Mouse (Mus musculus) myocyte (in vitro differentiated cells): ENCODE measurements around the gene Gpr19.

Source experiments
- CEBPB ChIP-seq: IDR thresholded peaks from 2 replicates; pipeline ENCODE4 v1.6.1; 2011; ENCODE audit warnings: mild to moderate bottlenecking, moderate library complexity; ENCODE audit not compliant: poor library complexity, insufficient read depth, severe bottlenecking
- E2F4 ChIP-seq: IDR thresholded peaks from one replicate; pipeline ENCODE4 v1.6.1; 2011; ENCODE audit warnings: mild to moderate bottlenecking, control low read depth, moderate library complexity; ENCODE audit not compliant: insufficient read depth
- MAX ChIP-seq: IDR thresholded peaks from one replicate; pipeline ENCODE4 v1.6.1; 2011; ENCODE audit warnings: low read depth, mild to moderate bottlenecking, control low read depth
- MYOD1 ChIP-seq, 3 experiments: IDR thresholded peaks; one replicate each; pipeline ENCODE4 v1.6.1; 2011; ENCODE audit warnings: control low read depth in 2 of 3, low read depth in 2 of 3, mild to moderate bottlenecking in 2 of 3, moderate library complexity in 1 of 3; ENCODE audit not compliant: insufficient read length in 2 of 3, control insufficient read depth in 1 of 3
- MYOG ChIP-seq, 3 experiments: IDR thresholded peaks; one replicate each; pipeline ENCODE4 v1.6.1; 2011; ENCODE audit warnings: control low read depth in 2 of 3, low read depth in 2 of 3, mild to moderate bottlenecking in 2 of 3; ENCODE audit not compliant: insufficient read length in 2 of 3, control insufficient read depth in 1 of 3, insufficient read depth in 1 of 3
- POLR2A ChIP-seq: IDR thresholded peaks from one replicate; pipeline ENCODE4 v1.6.1; 2011; ENCODE audit warnings: low read depth, mild to moderate bottlenecking, control low read depth, moderate library complexity; ENCODE audit not compliant: insufficient read length
- TCF12 ChIP-seq: IDR thresholded peaks from one replicate; pipeline ENCODE4 v1.6.1; 2011; ENCODE audit warnings: mild to moderate bottlenecking, control low read depth; ENCODE audit not compliant: poor library complexity, insufficient read depth, severe bottlenecking
- USF1 ChIP-seq: IDR thresholded peaks from one replicate; pipeline ENCODE4 v1.6.1; 2011; ENCODE audit warnings: low read depth, mild to moderate bottlenecking, control low read depth, moderate library complexity

- TF ChIP-seq POLR2A (no peak), TCF12 (no peak), MAX (no peak), CEBPB (no peak), E2F4 (no peak), MYOG (IDR thresholded peaks at IDR 0.05; ENCODE audit: control insufficient read depth in 1 of 3, insufficient read depth in 1 of 3, insufficient read length in 2 of 3, low read depth in 2 of 3) (no peak), USF1 (peak; percentile 55), MYOD1 (IDR thresholded peaks at IDR 0.05; ENCODE audit: control insufficient read depth in 1 of 3, insufficient read length in 2 of 3, low read depth in 2 of 3) (no peak)
These were observed 35.7 kb downstream of the Gpr19 start for GRCm38 (mm10) chr6:134862671-134863104.
